In genomic region chr3:29976580-29976979, GRCm38 (mm10) we compare ENCODE assay signal across 22 mouse cellular contexts.
DNase-seq lines count a peak whose midpoint lies in the region; TF ChIP-seq lines count a peak whose summit lies in the region.
"Had no signal": no experiment of that assay in that cellular context is flagged by ENCODE, and none has a peak within 500 bp of the region (broad histone marks: within the 10 kb centered on the region; RNA-seq: fewer than 3 reads in every experiment).

No protein-coding gene starts in this region.

- WGBS in kidney, adult 2 months: 42% methylated on average over 4 of the region's 4 CpGs

- peak; percentile 24 for DNase-seq in kidney, adult 2 months
- DNase-seq in kidney, adult 8-10 months: no peak
- DNase-seq in 3134 (ENCODE audit: extremely low read depth, insufficient read length, low spot score): peak; percentile 11
- DNase-seq in 416B (ENCODE audit: low read depth): peak; percentile 45
- DNase-seq in adrenal gland, postnatal 4 days (ENCODE audit: low spot score in 2 of 2): no peak
- no peak for DNase-seq in layer of hippocampus, postnatal 10 days (ENCODE audit: low spot score in 2 of 2)
- no peak for DNase-seq in testis, postnatal 14 days (ENCODE audit: low spot score)
- DNase-seq: adrenal gland, adult 8-10 months; cerebellum, adult 11 months; cerebellum, adult 9-10 months; cerebellum, postnatal 36 days; gastrocnemius, postnatal 14 days; kidney, postnatal 25 days; midbrain, embryonic 14.5 days; spleen, adult 18-20 months had no signal

- H3K4me3 ChIP-seq in kidney, adult 2 months (ENCODE audit: insufficient read depth, low read depth, low read length): no peak overlapping the region
- H3K4me3 ChIP-seq in brown adipose tissue, adult 24 weeks (ENCODE audit: insufficient read depth, low read depth, low read length): no peak overlapping the region
- H3K4me3 ChIP-seq: embryonic facial prominence, embryonic 13.5 days; erythroblast, embryonic 14.5 days; kidney, embryonic 15.5 days; limb, embryonic 13.5 days had no signal

- peaks cover 2% of the 10 kb centered on the region; the same call in 1 of the 2 replicates for H3K36me3 ChIP-seq in kidney, adult 2 months (ENCODE audit: control insufficient read depth, insufficient read depth, low read length)
- H3K36me3 ChIP-seq: embryonic facial prominence, embryonic 13.5 days had no signal

- 0 out of 2 replicates have a peak, but pooled peaks cover 3% of the 10 kb centered on the region for H3K4me1 ChIP-seq in kidney, adult 2 months (ENCODE audit: control insufficient read depth, insufficient read depth, low read length)
- H3K4me1 ChIP-seq in brown adipose tissue, adult 24 weeks (ENCODE audit: control insufficient read depth, insufficient read depth, insufficient read length, low read length): peaks cover 8% of the 10 kb centered on the region; the same call in 1 of the 2 replicates
- H3K4me1 ChIP-seq: embryonic facial prominence, embryonic 13.5 days; kidney, embryonic 15.5 days had no signal

- H3K27me3 ChIP-seq in kidney, adult 2 months (replicated peaks; ENCODE audit: control insufficient read depth, insufficient read depth, low read length): no peaks in the 10 kb centered on the region
- H3K27me3 ChIP-seq: embryonic facial prominence, embryonic 13.5 days; kidney, embryonic 15.5 days; limb, embryonic 13.5 days had no signal

- peak overlapping the region; percentile 31 for H3K27ac ChIP-seq in kidney, adult 2 months (ENCODE audit: insufficient read depth, low read depth, low read length)
- H3K27ac ChIP-seq in brown adipose tissue, adult 24 weeks (replicated peaks; ENCODE audit: low read depth, low read length): peak overlapping the region; percentile 89; the same call in 1 of the 2 replicates
- H3K27ac ChIP-seq: embryonic facial prominence, embryonic 13.5 days; hindbrain, embryonic 14.5 days; limb, embryonic 13.5 days; macrophage had no signal

- no peak for TF ChIP-seq POLR2A in kidney, adult 2 months (IDR thresholded peaks at IDR 0.05; ENCODE audit: low read depth, low read length)

- no peak for TF ChIP-seq CTCF in kidney, adult 2 months (conservative IDR thresholded peaks at IDR 0.05; ENCODE audit: insufficient read depth, insufficient read length, low read depth, low read length)

Comparison
In these comparisons a context has a peak if more than half of its experiments do, and no peak if none do; other contexts are left out.
1. DNase-seq: peak in kidney, adult 2 months (single experiment), 3134 (single experiment) and 416B (single experiment); none in kidney, adult 8-10 months (0 of 2), adrenal gland, postnatal 4 days (0 of 2), layer of hippocampus, postnatal 10 days (0 of 2) and testis, postnatal 14 days (single experiment).